Mouse (Mus musculus) hindbrain, embryonic 14.5 days (tissue): ENCODE measurements around the gene Vstm2b. TPM values are rescaled to one million over a fixed set of nuclear protein-coding genes. Genes with fewer than 3 reads are reported as not detected.

ENCODE experiments used
- ATAC-seq: fragments of 200-750 bp; cut with Nextera tagmentation; 2 replicates; pipeline ENCODE4 v1.8.0; 2017; ENCODE audit warnings: moderate number of reproducible peaks, mild to moderate bottlenecking, moderate TSS enrichment, moderate library complexity; ENCODE audit not compliant: low FRiP score
- DNase-seq: peaks from one replicate; pipeline ENCODE4 v3.0.0-alpha.2; 2015; ENCODE audit warnings: low spot score
- H3K27ac ChIP-seq: fragments of 300-500 bp; sonication (generic); 2 replicates; pipeline ENCODE4 v1.5.1; 2014; ENCODE audit warnings: mild to moderate bottlenecking, moderate library complexity
- H3K27me3 ChIP-seq: fragments of 300-500 bp; sonication (generic); 2 replicates; pipeline ENCODE4 v1.6.1; 2014; ENCODE audit warnings: mild to moderate bottlenecking, low read length, mixed read lengths; ENCODE audit not compliant: control insufficient read depth, insufficient read depth
- H3K36me3 ChIP-seq: fragments of 300-500 bp; sonication (generic); replicated peaks from 2 replicates; pipeline ENCODE4 v1.6.1; 2014; ENCODE audit not compliant: control insufficient read depth, insufficient read depth
- H3K4me1 ChIP-seq: fragments of 300-500 bp; sonication (generic); replicated peaks from 2 replicates; pipeline ENCODE4 v1.6.1; 2014; ENCODE audit warnings: antibody characterized with exemption, low read length, mixed read lengths; ENCODE audit not compliant: control insufficient read depth, insufficient read depth
- H3K4me2 ChIP-seq: fragments of 300-500 bp; sonication (generic); replicated peaks from 2 replicates; pipeline ENCODE4 v1.6.1; 2014; ENCODE audit warnings: mild to moderate bottlenecking, moderate library complexity
- H3K4me3 ChIP-seq: fragments of 300-500 bp; sonication (generic); replicated peaks from 2 replicates; pipeline ENCODE4 v1.5.1; 2014; ENCODE audit warnings: mild to moderate bottlenecking, low read length
- H3K9ac ChIP-seq: fragments of 300-500 bp; sonication (generic); 2 replicates; pipeline ENCODE4 v1.6.1; 2014
- H3K9me3 ChIP-seq: fragments of 300-500 bp; sonication (generic); 2 replicates; pipeline ENCODE4 v1.6.1; 2016; ENCODE audit warnings: low read length; ENCODE audit not compliant: control insufficient read depth
- WGBS: fragments of 180-500 bp; shearing (Covaris S2); extraction: QIAGEN DNeasy Blood & Tissue Kit; methylation state at CpG from one replicate; pipeline ENCODE4 v1.1.7; 2014; 5-methylcytosine and 5-hydroxymethylcytosine counted together
- polyA plus RNA-seq: library from polyadenylated mRNA; unstranded; fragments of >200 nt; fragmentation: Nextera tagmentation; extraction: Ambion mirVana; gene quantifications from 2 replicates; pipeline ENCODE4 v1.2.1, GENCODE M21; 2014

Vstm2b gene
- polyA plus RNA-seq, 1 experiment from 2014 or later: 39.1 TPM

DNA sequence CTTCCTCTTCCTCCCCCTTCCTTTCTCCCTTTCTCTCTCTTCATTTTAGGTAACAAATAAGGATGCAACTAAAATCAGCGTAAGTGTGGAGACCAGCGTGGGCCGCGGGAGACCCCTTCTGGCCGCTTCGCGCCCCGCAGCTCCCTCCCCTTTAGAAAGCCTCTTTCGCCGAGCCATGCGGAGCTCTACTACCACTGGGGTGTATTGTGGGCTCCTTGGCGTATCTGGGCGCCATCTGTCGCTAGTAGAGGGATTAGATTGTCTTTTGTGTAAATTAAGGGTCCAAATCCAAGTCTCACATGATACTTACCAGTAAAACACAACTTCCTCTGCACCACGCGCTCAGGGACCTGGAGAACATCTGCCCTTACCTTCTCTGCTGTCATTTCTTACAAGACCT lies 3.1 kb downstream of the Vstm2b start:
- Histone ChIP-seq H3K27me3 (0 out of 2 replicates have a peak, but pooled peaks cover 10% of the 10 kb centered on the region), H3K4me3 (peak overlapping the region; percentile 48), H3K4me1 (peaks cover 21% of the 10 kb centered on the region), H3K4me2 (peak overlapping the region; percentile 71), H3K36me3 (no peaks in the 10 kb centered on the region), H3K27ac (peak overlapping the region; percentile 7; the same call in 1 of the 2 replicates), H3K9me3 (no peaks in the 10 kb centered on the region), H3K9ac (peak overlapping the region; percentile 65; the same call in 1 of the 2 replicates)
- peak; percentile 92 for DNase-seq
- 3% methylated on average over 16 of the region's 16 CpGs for WGBS
- ATAC-seq: peak; percentile 87

DNA sequence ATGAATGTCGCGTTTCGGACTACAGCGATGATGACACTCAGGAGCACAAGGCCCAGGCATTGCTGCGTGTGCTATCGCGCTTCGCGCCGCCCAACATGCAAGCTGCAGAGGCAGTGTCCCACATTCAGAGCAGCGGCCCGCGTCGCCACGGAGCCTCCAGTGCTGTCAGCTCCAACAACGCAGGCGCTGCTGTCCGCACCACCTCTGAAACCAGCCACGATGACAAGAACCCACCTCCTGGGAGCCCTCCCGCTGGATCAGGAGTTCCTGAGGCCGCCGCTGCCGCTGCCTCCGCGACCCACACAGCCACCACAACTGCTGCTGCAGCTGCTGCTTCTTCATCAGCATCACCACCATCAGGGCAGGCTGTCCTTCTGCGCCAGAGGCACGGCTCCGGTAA lies 4.4 kb downstream of the Vstm2b start:
- Histone ChIP-seq H3K9me3 (no peaks in the 10 kb centered on the region), H3K4me1 (peaks cover 21% of the 10 kb centered on the region), H3K36me3 (no peaks in the 10 kb centered on the region), H3K27ac (no peak overlapping the region; the same call in 1 of the 2 replicates), H3K4me2 (peak overlapping the region; percentile 71), H3K4me3 (peak overlapping the region; percentile 33), H3K9ac (peak overlapping the region; percentile 65), H3K27me3 (0 out of 2 replicates have a peak, but pooled peaks cover 10% of the 10 kb centered on the region)
- WGBS: 7% methylated on average over 28 of the region's 28 CpGs
- DNase-seq: peak; percentile 45
- ATAC-seq: no peak

DNA sequence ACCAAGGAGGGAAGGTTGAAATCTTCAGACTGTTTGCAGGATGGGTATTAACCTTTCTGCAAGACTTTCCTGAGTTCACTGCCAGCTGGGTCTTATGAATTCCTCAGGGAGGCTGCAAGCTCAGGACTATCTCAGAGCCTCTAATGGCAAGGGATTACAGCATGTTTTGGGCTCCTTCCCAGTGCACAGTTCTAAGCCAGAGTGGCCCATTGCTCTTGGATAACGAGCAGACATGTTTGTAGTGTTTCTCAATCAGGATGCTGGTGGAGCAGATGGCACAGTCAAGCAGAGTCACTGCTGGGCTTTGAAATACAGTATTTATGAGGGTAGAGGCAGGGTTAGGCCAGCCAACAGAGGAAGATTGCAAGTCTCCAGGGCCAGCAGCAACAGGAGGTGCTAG lies 8.4 kb downstream of the Vstm2b start:
- Histone ChIP-seq H3K27ac (no peak overlapping the region), H3K9ac (no peak overlapping the region), H3K4me1 (peaks cover 14% of the 10 kb centered on the region), H3K4me2 (no peak overlapping the region), H3K36me3 (peaks cover 13% of the 10 kb centered on the region), H3K4me3 (no peak overlapping the region), H3K9me3 (no peaks in the 10 kb centered on the region), H3K27me3 (0 out of 2 replicates have a peak, but pooled peaks cover 10% of the 10 kb centered on the region)
- ATAC-seq (no peak), DNase-seq (no peak)
- 71% methylated on average over 1 of the region's 1 CpGs for WGBS

DNA sequence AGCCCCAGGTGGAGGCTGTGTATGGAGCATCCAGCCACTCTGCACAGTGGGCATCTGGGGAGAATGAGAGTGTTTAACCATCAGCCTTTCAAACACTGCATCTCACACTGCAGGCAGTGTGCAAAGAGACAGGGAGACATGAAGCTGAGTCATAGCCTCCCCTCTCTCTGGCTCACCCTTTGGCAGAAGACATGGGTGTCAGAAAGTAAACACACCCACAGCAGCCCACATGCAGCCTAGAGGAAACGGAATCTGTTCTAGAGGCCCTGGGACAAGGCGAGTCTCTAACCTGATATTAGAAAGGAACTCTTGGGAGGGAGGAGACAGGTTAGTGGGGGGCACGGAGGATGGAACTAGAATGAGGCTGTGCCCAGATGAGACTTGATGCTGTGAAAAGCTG lies 18.6 kb downstream of the Vstm2b start:
- DNase-seq (no peak), ATAC-seq (no peak)
- Histone ChIP-seq H3K36me3 (peaks cover 11% of the 10 kb centered on the region; the same call in 1 of the 2 replicates), H3K9ac (no peak overlapping the region), H3K4me3 (no peak overlapping the region), H3K27me3 (no peaks in the 10 kb centered on the region), H3K4me2 (no peak overlapping the region), H3K4me1 (no peaks in the 10 kb centered on the region), H3K27ac (no peak overlapping the region), H3K9me3 (no peaks in the 10 kb centered on the region)
- 94% methylated on average over 3 of the region's 3 CpGs for WGBS

DNA sequence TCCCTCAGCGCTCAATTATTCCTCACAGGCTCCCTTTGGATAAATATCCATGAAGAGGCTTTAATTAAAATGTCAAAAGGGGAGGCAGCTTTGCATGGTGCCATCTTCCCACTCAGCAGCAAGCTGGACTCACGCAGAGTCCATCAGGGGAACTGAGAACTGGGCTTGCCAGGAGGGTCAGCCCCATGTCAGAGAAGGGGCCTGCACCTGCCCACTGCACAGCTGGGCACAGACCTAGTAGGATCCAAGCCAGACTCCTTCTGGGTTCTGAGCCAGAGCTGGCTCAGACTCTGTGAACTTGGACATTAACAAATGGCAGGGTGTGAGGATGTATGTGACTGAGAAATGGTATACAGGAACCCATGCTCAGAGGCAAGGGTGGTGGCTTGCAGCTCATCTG lies 22.0 kb downstream of the Vstm2b start:
- Histone ChIP-seq H3K4me1 (no peaks in the 10 kb centered on the region), H3K4me3 (no peak overlapping the region), H3K27ac (no peak overlapping the region), H3K36me3 (peaks cover 20% of the 10 kb centered on the region), H3K4me2 (no peak overlapping the region), H3K27me3 (no peaks in the 10 kb centered on the region), H3K9me3 (no peaks in the 10 kb centered on the region), H3K9ac (no peak overlapping the region)
- WGBS: 57% methylated on average over 2 of the region's 2 CpGs
- peak; percentile 28 for DNase-seq
- ATAC-seq: peak; percentile 71; the same call in 1 of the 2 replicates

DNA sequence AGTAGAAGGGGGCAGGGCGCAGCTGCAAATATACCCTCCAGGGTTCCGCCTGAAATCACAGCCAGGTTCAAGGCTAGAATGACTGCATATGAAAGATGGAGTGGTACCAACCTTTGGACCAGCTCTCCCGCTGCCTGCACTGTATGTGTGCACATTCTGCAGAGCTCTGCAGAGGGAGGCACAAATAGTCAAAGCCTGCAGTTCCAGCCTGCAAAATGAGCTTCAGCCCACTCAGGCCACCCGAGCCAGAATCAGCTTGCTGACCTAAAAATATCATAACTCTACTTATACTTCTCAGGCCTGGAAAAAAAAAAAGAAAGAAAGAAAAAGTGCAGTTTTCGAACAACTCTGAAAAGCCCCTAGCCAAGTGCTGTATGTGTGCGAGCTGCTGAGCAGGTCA lies 23.2 kb downstream of the Vstm2b start:
- Histone ChIP-seq H3K9me3 (no peaks in the 10 kb centered on the region), H3K4me1 (no peaks in the 10 kb centered on the region), H3K4me2 (no peak overlapping the region), H3K9ac (no peak overlapping the region), H3K36me3 (peaks cover 16% of the 10 kb centered on the region), H3K4me3 (no peak overlapping the region), H3K27me3 (no peaks in the 10 kb centered on the region), H3K27ac (no peak overlapping the region)
- 79% methylated on average over 6 of the region's 6 CpGs for WGBS
- ATAC-seq (no peak), DNase-seq (no peak)

DNA sequence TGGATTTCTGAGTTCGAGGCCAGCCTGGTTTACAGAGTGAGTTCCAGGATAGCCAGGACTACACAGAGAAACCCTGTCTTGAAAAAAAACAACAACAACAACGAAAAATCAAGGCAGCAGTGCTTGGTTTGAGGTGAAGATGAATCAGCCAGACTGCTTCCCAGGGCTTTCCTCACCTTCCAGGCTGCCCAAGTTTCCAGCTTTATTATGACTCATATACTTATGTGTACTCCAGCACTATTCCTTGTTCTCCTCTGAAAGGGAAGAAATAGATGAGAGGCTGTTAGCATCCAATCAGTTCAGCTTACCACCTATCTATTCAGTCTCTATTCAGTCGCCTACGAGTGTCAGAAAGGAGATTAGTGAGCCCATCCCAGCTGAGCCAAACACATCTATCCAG lies 24.7 kb downstream of the Vstm2b start:
- DNase-seq (no peak), ATAC-seq (no peak)
- H3K4me3 ChIP-seq: no peak overlapping the region
- no peaks in the 10 kb centered on the region for H3K27me3 ChIP-seq
- H3K9me3 ChIP-seq: no peaks in the 10 kb centered on the region
- H3K36me3 ChIP-seq: peaks cover 16% of the 10 kb centered on the region
- H3K4me2 ChIP-seq: no peak overlapping the region
- WGBS: 88% methylated on average over 4 of the region's 4 CpGs
- no peaks in the 10 kb centered on the region for H3K4me1 ChIP-seq
- no peak overlapping the region for H3K27ac ChIP-seq
- H3K9ac ChIP-seq: no peak overlapping the region

DNA sequence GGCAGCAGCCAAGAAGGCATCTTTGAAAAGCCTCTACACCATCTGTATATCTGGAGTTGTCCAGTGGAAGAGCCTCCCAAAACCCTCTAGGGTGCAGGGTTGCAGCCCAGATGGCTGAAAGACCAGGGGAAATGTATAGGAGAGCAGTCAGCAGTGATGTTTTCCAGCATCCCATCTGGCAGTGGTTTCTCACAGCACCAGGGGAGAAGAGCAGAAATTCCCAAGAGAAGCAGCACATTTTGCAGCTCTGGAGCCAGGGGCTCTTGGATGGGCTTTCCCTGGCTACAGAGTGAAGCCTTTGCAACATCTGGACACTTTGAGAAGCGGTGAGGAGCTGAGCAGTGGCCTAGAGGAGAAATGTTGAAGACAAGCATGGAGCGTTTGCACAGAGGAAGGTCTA lies 30.3 kb downstream of the Vstm2b start:
- Histone ChIP-seq H3K36me3 (peaks cover 34% of the 10 kb centered on the region), H3K4me1 (no peaks in the 10 kb centered on the region), H3K27ac (no peak overlapping the region), H3K4me3 (no peak overlapping the region), H3K9me3 (no peaks in the 10 kb centered on the region), H3K9ac (no peak overlapping the region), H3K27me3 (no peaks in the 10 kb centered on the region), H3K4me2 (no peak overlapping the region)
- DNase-seq (no peak), ATAC-seq (no peak)
- WGBS: 92% methylated on average over 2 of the region's 2 CpGs

DNA sequence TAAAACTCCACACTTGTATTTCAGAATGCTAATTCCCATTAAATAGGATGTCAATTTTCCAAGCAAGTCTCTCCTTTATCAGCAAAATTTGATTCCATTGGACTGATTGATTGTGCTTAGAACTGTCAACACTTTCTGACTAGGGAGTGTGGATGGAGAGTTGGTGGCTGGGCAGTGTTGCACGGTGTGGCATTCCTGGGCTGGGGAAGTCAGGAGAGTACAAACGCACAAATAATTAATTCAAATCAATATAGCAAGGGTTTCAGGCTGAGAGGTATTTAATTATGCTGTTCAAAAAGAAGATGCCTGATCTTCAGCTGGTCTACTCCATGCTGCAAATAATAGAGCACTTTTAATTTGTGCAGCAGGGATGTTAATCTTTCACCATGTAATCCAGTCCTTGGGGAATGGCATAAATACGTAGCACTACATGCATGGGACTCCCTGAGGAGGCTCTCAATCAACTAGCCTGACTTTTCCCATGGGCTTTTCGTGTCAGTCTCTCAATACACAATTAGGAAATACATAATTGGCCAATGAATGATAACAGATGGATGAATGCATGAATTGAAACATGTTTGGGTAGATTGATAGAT lies 38.6 kb downstream of the Vstm2b start:
- Histone ChIP-seq H3K4me2 (no peak overlapping the region), H3K4me3 (no peak overlapping the region), H3K27me3 (no peaks in the 10 kb centered on the region), H3K27ac (no peak overlapping the region), H3K36me3 (peaks cover 10% of the 10 kb centered on the region; the same call in 1 of the 2 replicates), H3K4me1 (no peaks in the 10 kb centered on the region), H3K9ac (no peak overlapping the region), H3K9me3 (no peaks in the 10 kb centered on the region)
- WGBS: 36% methylated on average over 4 of the region's 4 CpGs
- DNase-seq (no peak), ATAC-seq (no peak; the same call in 1 of the 2 replicates)

DNA sequence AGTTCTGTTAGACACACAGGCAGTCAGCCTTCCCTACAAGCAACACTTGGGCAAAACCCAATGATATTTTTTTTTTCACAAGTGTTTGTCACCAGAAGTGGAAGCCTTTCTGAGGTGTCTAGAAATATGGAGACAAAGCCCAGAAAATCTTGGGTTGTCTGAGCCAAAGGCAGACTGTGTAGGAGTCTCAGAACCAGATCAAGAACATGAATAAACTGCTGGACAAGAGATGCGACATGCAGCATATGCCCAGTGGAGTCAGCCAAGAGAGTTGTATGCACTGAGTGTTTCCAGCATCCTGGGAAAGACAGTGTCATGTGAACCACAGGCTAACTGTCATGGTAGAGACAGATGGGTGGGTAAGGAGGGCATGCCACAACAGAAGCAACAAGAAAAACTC lies 41.2 kb downstream of the Vstm2b start:
- Histone ChIP-seq H3K9ac (no peak overlapping the region), H3K27me3 (no peaks in the 10 kb centered on the region), H3K9me3 (no peaks in the 10 kb centered on the region), H3K4me2 (no peak overlapping the region), H3K27ac (no peak overlapping the region), H3K36me3 (no peaks in the 10 kb centered on the region), H3K4me3 (no peak overlapping the region), H3K4me1 (no peaks in the 10 kb centered on the region)
- DNase-seq (no peak), ATAC-seq (no peak)
- 90% methylated on average over 1 of the region's 1 CpGs for WGBS
